Mouse (Mus musculus) neutrophil, adult 65 days (primary cell): ENCODE data around the gene Lce3b. TPM values are rescaled to one million over a fixed set of nuclear protein-coding genes. Genes with fewer than 3 reads are reported as not detected.

Experiments used
- total RNA-seq: library from RNA; stranded (reverse); gene quantifications from 2 replicates; pipeline ENCODE4 v1.2.4, GENCODE M21; 2023

The Lce3b gene
- total RNA-seq: not detected in 2 replicates

DNA sequence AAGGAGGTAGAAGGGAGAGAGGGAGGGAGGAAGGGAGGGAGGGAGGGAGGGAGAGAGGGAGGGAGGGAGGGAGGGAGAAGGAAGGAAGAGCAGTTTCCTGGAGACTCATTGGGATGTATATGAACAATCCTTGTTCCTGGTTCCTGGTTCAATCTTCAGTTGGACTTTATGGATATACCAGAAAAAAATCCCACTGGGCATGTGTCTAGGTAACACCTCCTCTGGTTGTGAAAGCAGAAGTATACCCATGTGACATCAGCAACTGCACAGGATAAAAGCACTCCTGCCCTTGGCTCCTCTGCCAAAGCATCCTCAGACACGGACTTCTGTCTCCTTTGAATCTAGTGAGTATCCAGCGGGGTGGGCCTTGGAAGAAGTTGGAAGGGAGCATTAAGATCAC, at the start of gene Lce3b:
TSS of gene Lce3b (plus strand) at position 301 of the 400 bp plus-strand sequence.

DNA sequence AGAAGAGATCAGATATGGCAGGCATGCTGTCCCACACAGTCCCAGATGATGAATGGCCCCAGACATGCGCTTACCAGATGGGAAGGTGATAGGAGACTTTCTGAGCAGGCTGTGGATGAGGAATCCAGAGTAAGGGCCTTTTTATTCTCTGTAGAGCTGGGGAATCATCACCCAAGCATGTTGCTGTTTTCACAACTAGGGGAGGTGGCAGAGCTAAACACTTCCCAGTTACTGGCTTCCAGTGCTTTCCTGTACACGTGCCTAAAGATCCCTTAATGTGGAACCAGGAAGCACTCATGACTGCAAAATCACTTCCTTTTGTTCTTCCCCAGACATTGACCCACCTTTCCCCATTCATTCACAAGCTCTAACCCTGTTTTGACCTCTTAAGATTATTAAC, 6.6 kb upstream of the Lce3b start, which contains the start of gene Lce3a:
TSS of gene Lce3a (minus strand) at position 101 of the 400 bp plus-strand sequence.

DNA sequence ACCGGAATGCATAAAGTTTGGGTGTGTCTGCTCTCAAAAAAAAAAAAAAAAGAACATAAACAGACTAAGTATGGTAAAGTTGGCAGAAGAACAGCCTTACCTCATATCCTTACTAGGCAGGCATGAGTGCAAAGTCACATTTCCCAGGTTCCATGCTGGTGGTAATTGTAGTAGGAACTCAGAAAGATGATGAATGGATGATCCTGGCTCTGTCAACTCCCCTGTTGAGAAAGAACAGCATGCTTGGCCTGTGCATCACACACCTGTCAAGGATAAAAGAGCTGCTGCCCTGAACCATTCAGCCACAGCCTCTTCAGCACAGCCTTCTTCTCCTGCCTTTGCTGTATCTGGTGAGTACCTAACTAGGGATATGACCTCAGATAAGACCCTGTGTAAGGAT, 11.4 kb downstream of the Lce3b start, which contains the start of gene Lce3c:
TSS of gene Lce3c (plus strand) at position 301 of the 400 bp plus-strand sequence.

DNA sequence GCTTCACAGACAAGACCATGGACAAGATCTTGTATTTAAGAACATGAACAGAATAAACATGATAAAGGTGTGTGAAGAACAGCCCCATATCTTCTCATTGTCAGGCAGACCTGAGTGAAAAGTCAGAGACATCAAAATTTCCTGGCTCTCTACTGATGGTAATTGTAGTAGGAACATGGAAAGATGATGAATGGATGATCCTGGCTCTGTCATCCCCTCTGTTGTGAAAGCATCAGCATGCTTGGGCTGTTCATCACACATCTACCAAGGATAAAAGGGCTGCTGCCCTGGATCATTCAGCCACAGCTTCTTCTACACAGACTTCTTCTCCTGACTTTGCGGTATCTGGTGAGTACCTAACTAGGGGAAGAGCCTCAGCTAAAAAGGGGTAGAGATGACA, 24.3 kb downstream of the Lce3b start, which contains the start of gene Lce3d:
TSS of gene Lce3d (plus strand) at position 301 of the 400 bp plus-strand sequence.

GRCm38 (mm10) chr3:92966761-92967160, 34.0 kb downstream of the Lce3b start, which contains the start of gene Lce3e:
Gene Lce3e (plus strand): TSS chr3:92967061.

Other genes with a start within 250 kb of the Lce3b start
- gene Lce1d, start 245.8 kb upstream of the Lce3b start, total RNA-seq: not detected in 2 replicates
- not detected in 2 replicates for gene Lce1e, start 223.9 kb upstream of the Lce3b start, total RNA-seq
- gene Lce1f, start 212.6 kb upstream of the Lce3b start, total RNA-seq: not detected in 2 replicates
- not detected in 2 replicates for gene Gm38119, start 193.9 kb upstream of the Lce3b start, total RNA-seq
- not detected in 2 replicates for gene Lce1g, start 180.6 kb upstream of the Lce3b start, total RNA-seq
- not detected in 2 replicates for gene Lce1h, start 167.9 kb upstream of the Lce3b start, total RNA-seq
- not detected in 2 replicates for gene Lce1i, start 154.1 kb upstream of the Lce3b start, total RNA-seq
- not detected in 2 replicates for gene Lce1j, start 142.5 kb upstream of the Lce3b start, total RNA-seq
- not detected in 2 replicates for gene Lce1k, start 125.1 kb upstream of the Lce3b start, total RNA-seq
- gene Kprp, start 105.7 kb upstream of the Lce3b start, total RNA-seq: not detected in 2 replicates
- gene Lce1l, start 81.7 kb upstream of the Lce3b start, total RNA-seq: not detected in 2 replicates
- gene 2310050C09Rik, start 62.8 kb upstream of the Lce3b start, total RNA-seq: not detected in 2 replicates
- not detected in 2 replicates for gene Lce3a, start 6.7 kb upstream of the Lce3b start, total RNA-seq
- not detected in 2 replicates for gene Lce3c, start 11.5 kb downstream of the Lce3b start, total RNA-seq
- gene Lce3d, start 24.4 kb downstream of the Lce3b start, total RNA-seq: not detected in 2 replicates
- not detected in 2 replicates for gene Lce3e, start 34.1 kb downstream of the Lce3b start, total RNA-seq
- gene Lce3f, start 59.2 kb downstream of the Lce3b start, total RNA-seq: not detected in 2 replicates
- gene Crct1, start 82.7 kb downstream of the Lce3b start, total RNA-seq: not detected in 2 replicates
- not detected in 2 replicates for gene Lce1m, start 86.1 kb downstream of the Lce3b start, total RNA-seq
- gene Gm4858, start 135.8 kb downstream of the Lce3b start, total RNA-seq: not detected in 2 replicates
- not detected in 2 replicates for gene Crnn, start 211.8 kb downstream of the Lce3b start, total RNA-seq